Mouse (Mus musculus) megakaryocyte, embryonic 14.5 days (primary cell): ENCODE results near the gene Rapgef4. TPM values are rescaled to one million over a fixed set of nuclear protein-coding genes. Genes with fewer than 3 reads are reported as not detected.
"Not testable (repeated sequence)": the region's sequence is repeated elsewhere in the genome, so short reads cannot be mapped to it uniquely, and the experiment has no call there.

Experiments
- H3K27me3 ChIP-seq: replicated peaks from 2 replicates; pipeline ENCODE3; 2012; ENCODE audit warnings: inconsistent platforms
- H3K36me3 ChIP-seq: replicated peaks from 2 replicates; pipeline ENCODE3; 2012; ENCODE audit warnings: low read length, inconsistent platforms, mixed read lengths
- H3K4me1 ChIP-seq: 2 replicates; pipeline ENCODE4 v1.6.1; 2012; ENCODE audit warnings: inconsistent platforms
- H3K4me3 ChIP-seq: replicated peaks from 2 replicates; pipeline ENCODE3; 2012; ENCODE audit warnings: moderate library complexity, mild to moderate bottlenecking, inconsistent platforms
- H3K9me3 ChIP-seq: 2 replicates; pipeline ENCODE4 v1.6.1; 2012; ENCODE audit warnings: inconsistent platforms
- FLI1 ChIP-seq: IDR thresholded peaks from 2 replicates; pipeline ENCODE4 v1.6.1; 2012; ENCODE audit warnings: low read length, inconsistent platforms, mixed read lengths
- GATA1 ChIP-seq: IDR thresholded peaks from 3 replicates; pipeline ENCODE4 v1.6.1; 2012; ENCODE audit warnings: mixed read lengths, low read length, inconsistent platforms, borderline replicate concordance
- polyA plus RNA-seq: library from polyadenylated mRNA; stranded (reverse); fragments of >175 nt; gene quantifications from 2 replicates; pipeline ENCODE4 v1.2.3, GENCODE M21; 2012; ENCODE audit warnings: low replicate concordance; ENCODE audit not compliant: insufficient read depth

Gene Rapgef4
- polyA plus RNA-seq, 1 experiment = not detected

DNA sequence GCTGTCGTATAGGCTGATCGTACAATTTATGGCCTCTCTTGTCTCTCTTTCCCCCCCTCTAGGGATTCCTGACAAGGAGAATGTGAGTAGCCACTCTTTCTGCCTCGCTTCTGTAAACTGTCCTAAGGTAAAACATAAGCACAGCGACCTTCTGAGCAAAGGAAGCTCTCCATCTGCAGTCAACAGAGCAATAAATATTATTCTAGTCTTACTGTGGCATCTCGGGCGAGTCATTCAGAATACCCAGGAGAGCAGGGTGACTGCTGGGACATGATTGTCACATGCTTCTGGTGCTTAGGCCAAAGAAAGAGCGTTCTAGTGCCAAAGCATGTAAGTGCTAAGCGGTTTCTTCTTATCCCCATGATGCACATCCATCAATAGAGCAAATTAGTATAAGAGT, 160.1 kb downstream of the Rapgef4 start:
- no peaks in the 10 kb centered on the region for H3K36me3 ChIP-seq
- no peak for TF ChIP-seq GATA1

DNA sequence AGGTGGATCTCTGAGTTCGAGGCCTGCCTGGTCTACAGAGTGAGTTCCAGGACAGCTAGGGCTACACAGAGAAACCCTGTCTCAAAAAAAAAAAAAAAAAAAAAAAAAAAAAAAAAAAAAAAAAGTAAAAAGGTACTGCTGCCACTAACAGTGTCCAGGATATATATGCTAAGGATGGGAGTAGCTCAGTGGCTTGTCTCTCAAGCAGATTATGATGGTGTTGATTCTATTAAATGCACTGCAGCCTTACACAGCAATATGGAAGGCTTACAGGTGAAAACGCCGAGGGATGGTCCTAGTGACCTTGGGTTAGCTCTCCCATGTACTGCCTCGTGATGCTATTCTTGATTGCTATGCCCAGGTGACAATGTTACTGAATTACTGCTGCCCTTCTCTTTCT, 160.7 kb downstream of the Rapgef4 start:
- H3K4me3 ChIP-seq, H3K9me3 ChIP-seq, H3K36me3 ChIP-seq, H3K4me1 ChIP-seq: not testable (repeated sequence)
- H3K27me3 ChIP-seq = peaks cover 15% of the 10 kb centered on the region

More for the DNA sequence above, 160.1 kb downstream of the Rapgef4 start:
- peaks cover 14% of the 10 kb centered on the region for H3K4me1 ChIP-seq
- peaks cover 21% of the 10 kb centered on the region for H3K27me3 ChIP-seq
- H3K9me3 ChIP-seq = peaks cover 7% of the 10 kb centered on the region
- no peak overlapping the region for H3K4me3 ChIP-seq

DNA sequence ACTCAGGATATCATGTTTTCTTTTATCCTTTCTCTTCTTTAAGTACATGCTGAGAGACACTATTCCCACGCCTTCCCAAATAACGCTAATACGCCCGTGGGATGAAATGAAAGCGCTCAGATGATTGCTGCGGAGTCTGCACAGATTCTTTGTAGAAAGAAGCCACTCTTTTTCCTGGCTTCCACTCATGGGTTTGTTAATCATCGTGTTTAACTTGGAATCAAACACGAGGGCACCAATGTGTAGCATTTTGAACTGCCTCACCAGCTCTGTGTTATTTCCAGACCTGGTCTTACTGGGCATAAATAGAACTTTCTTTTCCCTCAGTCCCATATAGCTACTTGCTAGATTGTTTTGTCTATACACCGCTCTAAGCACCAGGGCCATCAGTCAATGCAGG, 162.4 kb downstream of the Rapgef4 start:
- H3K4me3 ChIP-seq = no peak overlapping the region
- no peaks in the 10 kb centered on the region for H3K9me3 ChIP-seq
- no peaks in the 10 kb centered on the region for H3K36me3 ChIP-seq
- TF ChIP-seq GATA1 = no peak
- no peak for TF ChIP-seq FLI1
- H3K27me3 ChIP-seq = peaks cover 7% of the 10 kb centered on the region
- peaks cover 12% of the 10 kb centered on the region for H3K4me1 ChIP-seq

- Histone ChIP-seq H3K4me1 (peaks cover 18% of the 10 kb centered on the region), H3K27me3 (peaks cover 9% of the 10 kb centered on the region), H3K9me3 (no peaks in the 10 kb centered on the region), H3K4me3 (no peak overlapping the region), H3K36me3 (no peaks in the 10 kb centered on the region)
- TF ChIP-seq FLI1 (no peak), GATA1 (no peak)
These were observed 163.6 kb downstream of the Rapgef4 start for GRCm38 (mm10) chr2:72144576-72145200.

DNA sequence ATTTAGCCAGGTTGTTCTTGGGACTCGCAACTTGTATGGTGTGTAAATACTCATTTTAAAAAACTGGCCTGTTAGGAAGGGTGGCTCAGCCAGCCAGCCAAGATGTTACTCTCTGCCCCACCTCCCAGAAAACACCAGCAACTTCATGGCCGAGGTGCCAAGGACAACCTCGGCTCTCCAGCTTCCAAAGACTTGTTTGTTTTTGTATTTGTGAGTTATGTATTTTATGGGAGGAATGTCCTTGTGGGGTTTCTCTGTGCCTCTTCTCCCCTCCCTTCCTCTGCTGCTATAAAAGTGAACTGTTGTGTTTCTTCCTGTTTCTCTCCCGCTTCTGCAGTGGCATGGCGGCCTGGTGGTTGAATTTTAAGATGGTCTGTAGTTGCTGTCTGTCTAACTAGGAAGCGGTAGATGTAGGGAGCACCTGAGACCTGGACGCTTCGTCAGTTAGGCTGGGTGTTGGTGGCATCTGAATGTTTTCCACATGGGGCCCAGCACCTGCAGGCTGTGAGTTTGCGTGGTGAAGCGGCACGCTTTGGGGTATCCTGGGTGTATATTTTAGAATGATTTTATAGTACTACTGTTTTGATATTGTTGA, 164.3 kb downstream of the Rapgef4 start:
- Histone ChIP-seq H3K4me1 (peaks cover 11% of the 10 kb centered on the region), H3K9me3 (no peaks in the 10 kb centered on the region), H3K36me3 (no peaks in the 10 kb centered on the region), H3K4me3 (no peak overlapping the region), H3K27me3 (peaks cover 11% of the 10 kb centered on the region)
- TF ChIP-seq FLI1 = no peak
- no peak for TF ChIP-seq GATA1

DNA sequence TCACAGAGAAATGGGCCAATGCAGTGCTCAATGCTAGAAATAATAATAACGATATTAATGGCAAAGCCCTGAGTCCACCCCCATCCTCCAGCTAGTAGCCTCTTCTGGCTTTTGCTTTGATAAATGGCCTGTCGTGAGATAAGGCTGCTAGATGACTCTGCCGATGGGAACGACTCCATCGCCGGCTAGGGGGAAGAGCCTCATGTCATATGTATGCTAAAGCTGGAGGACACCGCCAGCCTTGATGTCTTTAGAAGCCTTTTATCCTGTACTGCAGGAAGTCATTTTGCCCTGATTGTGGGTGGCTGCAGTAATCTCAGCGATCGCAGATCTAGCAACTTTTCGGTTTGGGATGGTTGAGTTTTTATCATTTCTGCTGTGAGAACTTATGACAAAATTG, 165.0 kb downstream of the Rapgef4 start:
- Histone ChIP-seq H3K27me3 (peaks cover 14% of the 10 kb centered on the region), H3K36me3 (no peaks in the 10 kb centered on the region), H3K4me3 (no peak overlapping the region), H3K4me1 (peaks cover 11% of the 10 kb centered on the region), H3K9me3 (no peaks in the 10 kb centered on the region)
- no peak for TF ChIP-seq FLI1
- TF ChIP-seq GATA1 = no peak

GRCm38 (mm10) chr2:72147246-72147645, 166.2 kb downstream of the Rapgef4 start:
- H3K9me3 ChIP-seq = no peaks in the 10 kb centered on the region
- TF ChIP-seq FLI1 (no peak), GATA1 (no peak)
- peaks cover 20% of the 10 kb centered on the region for H3K27me3 ChIP-seq
- no peaks in the 10 kb centered on the region for H3K36me3 ChIP-seq
- H3K4me3 ChIP-seq = no peak overlapping the region
- peaks cover 19% of the 10 kb centered on the region for H3K4me1 ChIP-seq

GRCm38 (mm10) chr2:72147695-72148094, 166.7 kb downstream of the Rapgef4 start:
- no peaks in the 10 kb centered on the region for H3K36me3 ChIP-seq
- H3K4me1 ChIP-seq = peaks cover 23% of the 10 kb centered on the region
- TF ChIP-seq GATA1 (no peak), FLI1 (no peak)
- H3K9me3 ChIP-seq = no peaks in the 10 kb centered on the region
- H3K4me3 ChIP-seq = no peak overlapping the region
- H3K27me3 ChIP-seq = peaks cover 21% of the 10 kb centered on the region

GRCm38 (mm10) chr2:72148647-72149046, 167.6 kb downstream of the Rapgef4 start:
- Histone ChIP-seq H3K4me1 (peaks cover 28% of the 10 kb centered on the region), H3K4me3 (no peak overlapping the region), H3K36me3 (no peaks in the 10 kb centered on the region), H3K9me3 (no peaks in the 10 kb centered on the region), H3K27me3 (peaks cover 25% of the 10 kb centered on the region)
- no peak for TF ChIP-seq GATA1
- TF ChIP-seq FLI1 = no peak

GRCm38 (mm10) chr2:72149059-72149458, 168.0 kb downstream of the Rapgef4 start:
- Histone ChIP-seq H3K4me1 (peaks cover 31% of the 10 kb centered on the region), H3K27me3 (peaks cover 27% of the 10 kb centered on the region), H3K4me3 (no peak overlapping the region), H3K36me3 (no peaks in the 10 kb centered on the region), H3K9me3 (no peaks in the 10 kb centered on the region)
- TF ChIP-seq FLI1 (no peak), GATA1 (no peak)
